In genomic region chr4:137356674-137357510, GRCm38 (mm10) we compare ENCODE assay signal across 8 mouse cellular contexts. TPM values are rescaled to one million over a fixed set of nuclear protein-coding genes. Genes with fewer than 3 reads are reported as not detected.
A peak's percentile ranks its signal among the peaks of the same experiment; 100 is the strongest.
DNase-seq lines count a peak whose midpoint lies in the region; ATAC-seq and TF ChIP-seq lines count a peak whose summit lies in the region.

No protein-coding gene starts in this region.

- H3K27ac ChIP-seq in gastrocnemius, adult 2 months = peak overlapping the region; percentile 99
- peak overlapping the region; percentile 97 for H3K27ac ChIP-seq in hindbrain, embryonic 16.5 days (ENCODE audit: low read depth, low read length)

- peak overlapping the region; percentile 99 for H3K9ac ChIP-seq in hindbrain, embryonic 16.5 days (ENCODE audit: low read depth, low read length)

- in situ Hi-C loops in Patski (cut with MboI; ENCODE audit: low pct_unique_long_range_greater_than_20kb) = no loop called here

- intact Hi-C loops in gastrocnemius, adult 2 months (cut with DNase I) = no loop called here
- intact Hi-C loops in left cerebral cortex, postnatal 14 days (cut with DNase I) = no loop called here

- H3K36me3 ChIP-seq in hindbrain, embryonic 16.5 days (ENCODE audit: control insufficient read depth, insufficient read depth, low read length) = no peaks in the 10 kb centered on the region

- H3K4me1 ChIP-seq in hindbrain, embryonic 16.5 days (ENCODE audit: control insufficient read depth, insufficient read depth, low read depth, low read length) = peaks cover 31% of the 10 kb centered on the region

- POLR2A ChIA-PET in Patski (lab: Charles Lee) = interaction anchor here (0.7 kb wide), 1 partner anchor 120 kb away, joined by 3 read pairs; no protein-coding TSS in a partner anchor

- TF ChIP-seq CTCF in Patski (IDR thresholded peaks at IDR 0.05) = no peak
- no peak for TF ChIP-seq CTCF in gastrocnemius, adult 2 months (IDR thresholded peaks at IDR 0.05)

- H3K4me3 ChIP-seq in gastrocnemius, adult 2 months = peak overlapping the region; percentile 92
- H3K4me3 ChIP-seq in hindbrain, embryonic 16.5 days (ENCODE audit: low read length) = peak overlapping the region; percentile 84

- peak overlapping the region; percentile 62 for H3K4me2 ChIP-seq in hindbrain, embryonic 16.5 days (ENCODE audit: low read length)

- no peaks in the 10 kb centered on the region for H3K9me3 ChIP-seq in hindbrain, embryonic 16.5 days (ENCODE audit: control insufficient read depth, low read length)

- CTCF ChIA-PET in Patski (lab: Charles Lee) = no interaction called here

- peak; percentile 63 for ATAC-seq in Patski
- ATAC-seq in hindbrain, embryonic 16.5 days = peak; percentile 73
- ATAC-seq in megakaryocyte progenitor cell, adult 5-6 weeks (replicated peaks; ENCODE audit: poor library complexity) = peak; percentile 38

- no peak for DNase-seq in Patski (ENCODE audit: low read depth, low spot score)
- peak; percentile 85 to 87 for DNase-seq in cerebellum, postnatal 25 days
- DNase-seq in gastrocnemius, adult 2 months = peak; percentile 91
- DNase-seq in left cerebral cortex, postnatal 14 days (ENCODE audit: low spot score in 2 of 2) = peak; percentile 45 to 49
- peak; percentile 67 for DNase-seq in right cerebral cortex, postnatal 14 days
- DNase-seq in yolk sac, embryonic 10.5 days (ENCODE audit: low spot score) = peak; percentile 50

- no peaks in the 10 kb centered on the region for H3K27me3 ChIP-seq in Patski
- no peaks in the 10 kb centered on the region for H3K27me3 ChIP-seq in hindbrain, embryonic 16.5 days (replicated peaks; ENCODE audit: control insufficient read depth, insufficient read depth, low read length)

- under 1% methylated on average over 38 of the region's 90 CpGs for WGBS in hindbrain, embryonic 16.5 days

RNA-seq across cellular contexts. Expression of gene Cdc42, which starts 0.6 kb away (rescaled TPM):
- polyA plus RNA-seq in Patski (2021) = 245 TPM
- 100 to 1,000 TPM; 169 to 187 TPM for total RNA-seq in gastrocnemius, adult 2 months (2021)
- polyA plus RNA-seq in hindbrain, embryonic 16.5 days (2015; fragmentation: Nextera tagmentation; extraction: Ambion mirVana) = 975 and 1,060 TPM in 2 replicates
- 100 to 1,000 TPM; 412 to 432 TPM for total RNA-seq in left cerebral cortex, postnatal 14 days (2021)
- total RNA-seq in megakaryocyte progenitor cell, adult 5-6 weeks (2015) = 610 and 655 TPM in 2 replicates
- total RNA-seq in megakaryocyte progenitor cell, adult 5-6 weeks (2017) = 471 and 517 TPM in 2 replicates

RNA-seq across cellular contexts. Expression of gene Cela3a, which starts 52.7 kb away (rescaled TPM):
- not detected for polyA plus RNA-seq in Patski (2021)
- not detected for total RNA-seq in gastrocnemius, adult 2 months (2021)
- polyA plus RNA-seq in hindbrain, embryonic 16.5 days (2015; fragmentation: Nextera tagmentation; extraction: Ambion mirVana) = not detected in 2 replicates
- total RNA-seq in left cerebral cortex, postnatal 14 days (2021) = not detected
- total RNA-seq in megakaryocyte progenitor cell, adult 5-6 weeks (2015) = not detected in 2 replicates
- total RNA-seq in megakaryocyte progenitor cell, adult 5-6 weeks (2017) = not detected in 2 replicates
